Mouse (Mus musculus) CH12.LX (cell line): ENCODE data around the gene Mgat4b. TPM values are rescaled to one million over a fixed set of nuclear protein-coding genes. Genes with fewer than 3 reads are reported as not detected.

Experiments used
- DNase-seq: peaks from one replicate; pipeline ENCODE4 v3.0.0-alpha.2; 2013; ENCODE audit errors: extremely low read depth
- H3K27ac ChIP-seq: 2 replicates; pipeline ENCODE4 v1.5.1; 2012; ENCODE audit warnings: low read depth, mild to moderate bottlenecking, control low read depth, moderate library complexity; ENCODE audit not compliant: insufficient read depth
- H3K27me3 ChIP-seq: replicated peaks from 2 replicates; pipeline ENCODE3; 2012; ENCODE audit warnings: inconsistent platforms
- H3K36me3 ChIP-seq, 2 experiments: replicated peaks in 1 of 2; 2 replicates each; pipeline versions ENCODE3 to v1.6.1; 2012; ENCODE audit warnings: inconsistent platforms in 1 of 2, low read length in 1 of 2, mild to moderate bottlenecking in 1 of 2, mixed read lengths in 1 of 2, moderate library complexity in 1 of 2; ENCODE audit not compliant: control insufficient read depth in 1 of 2, insufficient read depth in 1 of 2
- H3K4me1 ChIP-seq, 2 experiments: 2 replicates each; pipeline ENCODE4 v1.6.1; 2012; ENCODE audit warnings: inconsistent platforms in 1 of 2, moderate library complexity in 1 of 2; ENCODE audit not compliant: insufficient read depth in 2 of 2, control insufficient read depth in 1 of 2
- H3K4me2 ChIP-seq: 2 replicates; pipeline ENCODE4 v1.6.1; 2012; ENCODE audit warnings: low read depth, mild to moderate bottlenecking, control low read depth; ENCODE audit not compliant: poor library complexity, insufficient read depth, severe bottlenecking
- H3K4me3 ChIP-seq, 3 experiments: fragments of 150-350 bp in 1 of 3; sonication (generic) in 1 of 3; replicated peaks in 1 of 3; 2 replicates each; pipeline versions ENCODE3 to v1.5.1; 2011 to 2012; ENCODE audit warnings: low read depth in 2 of 3, low read length in 2 of 3, mild to moderate bottlenecking in 2 of 3, moderate library complexity in 2 of 3, control low read depth in 1 of 3, improper control_type of control experiment in 1 of 3, inconsistent platforms in 1 of 3, mixed read lengths in 1 of 3; ENCODE audit not compliant: poor library complexity in 1 of 3
- H3K79me2 ChIP-seq: replicated peaks from 2 replicates; pipeline ENCODE4 v1.6.1; 2012; ENCODE audit warnings: mild to moderate bottlenecking, moderate library complexity; ENCODE audit not compliant: control insufficient read depth, poor library complexity, insufficient read depth, severe bottlenecking; ENCODE audit errors: extremely low read depth
- H3K9ac ChIP-seq: 2 replicates; pipeline ENCODE4 v1.6.1; 2012; ENCODE audit warnings: low read depth, mild to moderate bottlenecking, control low read depth, moderate library complexity; ENCODE audit not compliant: insufficient read depth
- H3K9me3 ChIP-seq: replicated peaks from 2 replicates; pipeline ENCODE3; 2012; ENCODE audit warnings: low read length, inconsistent platforms, mixed read lengths
- BHLHE40 ChIP-seq: IDR thresholded peaks from 2 replicates; pipeline ENCODE4 v1.6.1; 2011; ENCODE audit warnings: mild to moderate bottlenecking, low read depth, low read length, improper control_type of control experiment
- CHD1 ChIP-seq: IDR thresholded peaks from 2 replicates; pipeline ENCODE4 v1.6.1; 2012; ENCODE audit warnings: low read depth, low read length, improper control_type of control experiment, inconsistent platforms
- CTCF ChIP-seq, 2 experiments: IDR thresholded peaks in 1 of 2; conservative IDR thresholded peaks in 1 of 2; 2 replicates each; pipeline ENCODE4 v1.5.1; 2011 to 2012; ENCODE audit warnings: low read depth in 2 of 2, low read length in 2 of 2, improper control_type of control experiment in 1 of 2, inconsistent platforms in 1 of 2, mild to moderate bottlenecking in 1 of 2, moderate library complexity in 1 of 2
- ELF1 ChIP-seq: IDR thresholded peaks from 2 replicates; pipeline ENCODE4 v1.6.1; 2014; ENCODE audit warnings: low read depth, mild to moderate bottlenecking, inconsistent platforms, low read length, improper control_type of control experiment
- EP300 ChIP-seq: IDR thresholded peaks from 2 replicates; pipeline ENCODE4 v1.6.1; 2011; ENCODE audit warnings: low read length, improper control_type of control experiment
- ETS1 ChIP-seq: conservative IDR thresholded peaks from 2 replicates; pipeline ENCODE4 v1.6.1; 2012; ENCODE audit warnings: low read depth, mild to moderate bottlenecking, inconsistent platforms, low read length, improper control_type of control experiment, moderate library complexity
- HCFC1 ChIP-seq: IDR thresholded peaks from 2 replicates; pipeline ENCODE4 v1.6.1; 2012; ENCODE audit warnings: low read depth, mild to moderate bottlenecking, inconsistent platforms, low read length, improper control_type of control experiment
- IRF4 ChIP-seq: IDR thresholded peaks from 2 replicates; pipeline ENCODE4 v1.6.1; 2014; ENCODE audit warnings: low read depth, mild to moderate bottlenecking, inconsistent platforms, low read length, improper control_type of control experiment
- JUN ChIP-seq: IDR thresholded peaks from 2 replicates; pipeline ENCODE4 v1.6.1; 2011; ENCODE audit warnings: low read depth, mild to moderate bottlenecking, low read length, improper control_type of control experiment, moderate library complexity; ENCODE audit not compliant: insufficient read depth
- KAT2A ChIP-seq: IDR thresholded peaks from 2 replicates; pipeline ENCODE4 v1.6.1; 2012; ENCODE audit warnings: low read length, improper control_type of control experiment, inconsistent platforms; ENCODE audit not compliant: insufficient replicate concordance
- MAFK ChIP-seq: IDR thresholded peaks from 2 replicates; pipeline ENCODE4 v1.6.1; 2011; ENCODE audit warnings: low read length, improper control_type of control experiment; ENCODE audit not compliant: insufficient replicate concordance
- MAZ ChIP-seq: IDR thresholded peaks from 2 replicates; pipeline ENCODE4 v1.6.1; 2012; ENCODE audit warnings: low read depth, mild to moderate bottlenecking, inconsistent platforms, low read length, improper control_type of control experiment, moderate library complexity
- MYC ChIP-seq: IDR thresholded peaks from 2 replicates; pipeline ENCODE4 v1.6.1; 2011; ENCODE audit warnings: low read depth, mild to moderate bottlenecking, improper control_type of control experiment, low read length
- NRF1 ChIP-seq: IDR thresholded peaks from 2 replicates; pipeline ENCODE4 v1.6.1; 2014; ENCODE audit warnings: low read depth, mild to moderate bottlenecking, inconsistent platforms, low read length, improper control_type of control experiment, moderate library complexity
- POLR2AphosphoS2 ChIP-seq: IDR thresholded peaks from 2 replicates; pipeline ENCODE4 v1.6.1; 2011; ENCODE audit warnings: low read depth, low read length, improper control_type of control experiment
- TCF12 ChIP-seq: IDR thresholded peaks from 2 replicates; pipeline ENCODE4 v1.6.1; 2014; ENCODE audit warnings: low read depth, mild to moderate bottlenecking, inconsistent platforms, low read length, improper control_type of control experiment
- UBTF ChIP-seq: IDR thresholded peaks from 2 replicates; pipeline ENCODE4 v1.6.1; 2012; ENCODE audit warnings: low read depth, mild to moderate bottlenecking, inconsistent platforms, low read length, improper control_type of control experiment, moderate library complexity
- USF1 ChIP-seq: IDR thresholded peaks from 2 replicates; pipeline ENCODE4 v1.6.1; 2014; ENCODE audit warnings: low read depth, mild to moderate bottlenecking, inconsistent platforms, low read length, improper control_type of control experiment
- USF2 ChIP-seq: conservative IDR thresholded peaks from 2 replicates; pipeline ENCODE4 v1.6.1; 2011; ENCODE audit warnings: low read depth, low read length, improper control_type of control experiment
- dilution Hi-C: fragments of 300-500 bp; cut with MboI; formaldehyde crosslinking; loops from 2 replicates; pipeline ENCODE4 v1.14.3; 2020; ENCODE audit warnings: low sequenced_read_pairs; ENCODE audit not compliant: extremely low pct_unique_long_range_greater_than_20kb, extremely low pct_ligation_motif_present
- in situ Hi-C: fragments of 300-500 bp; cut with MboI; formaldehyde crosslinking; loops from 3 replicates; pipeline ENCODE4 v1.14.3; 2019; ENCODE audit warnings: low sequenced_read_pairs, low pct_ligation_motif_present, low pct_unique_long_range_greater_than_20kb, mixed read lengths
- polyA plus RNA-seq: library from polyadenylated mRNA; unstranded; fragments of >175 nt; gene quantifications from 2 replicates; pipeline ENCODE4 v1.2.1, GENCODE M21; 2012; ENCODE audit warnings: low read depth; ENCODE audit not compliant: insufficient read length
- total RNA-seq, 2 experiments: library from RNA; depleted of rRNA; stranded (reverse); fragments of 300-350 nt in 1 of 2; fragments of >200 nt in 1 of 2; gene quantifications; 2 replicates each; pipeline ENCODE4 v1.2.3; 2012 to 2014

Mgat4b gene
- total and polyA plus RNA-seq, 3 experiments, result 4.6 to 27.4 (median 16.2) TPM

DNA sequence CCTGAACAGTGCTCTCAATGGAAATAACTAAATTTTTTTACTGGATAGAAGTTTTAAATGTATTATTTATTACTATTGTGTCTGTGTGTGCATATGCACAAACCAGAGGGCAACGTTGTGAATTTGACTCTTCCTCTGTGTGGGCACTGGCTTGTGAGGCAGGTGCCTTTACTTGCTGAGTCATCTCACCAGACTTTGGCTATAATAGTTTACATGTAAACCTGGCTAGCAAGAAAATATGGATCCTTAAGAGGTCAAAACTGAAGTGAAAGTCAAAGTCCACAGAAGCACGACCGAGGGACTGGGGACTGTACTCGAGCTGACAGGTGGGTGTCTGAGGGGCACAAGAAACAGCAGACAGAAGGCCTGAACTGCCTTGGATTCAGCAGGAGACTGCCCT lies 28.0 kb upstream of the Mgat4b start:
- 0 out of 2 replicates have a peak, but pooled peaks have one; percentile 35 for TF ChIP-seq BHLHE40
- TF ChIP-seq TCF12, result peak; percentile 8; the same call in 1 of the 2 replicates
- TF ChIP-seq ETS1, result 0 out of 2 replicates have a peak, but pooled peaks have one; percentile 15
- TF ChIP-seq UBTF, result no peak
- TF ChIP-seq EP300, result peak; percentile 65
- TF ChIP-seq MAFK, result peak; percentile 83
- no peak for TF ChIP-seq CHD1
- peak; percentile 34; the same call in 1 of the 2 replicates for TF ChIP-seq IRF4
- TF ChIP-seq, all 38 proteins: peak for 6
- peak overlapping the region; percentile 40 for H3K27ac ChIP-seq
- no peak overlapping the region for H3K4me3 ChIP-seq
- no peak overlapping the region for H3K9ac ChIP-seq
- H3K4me1 ChIP-seq, result peaks cover 4 to 48% of the 10 kb centered on the region in 2 experiments
- peaks cover 34 to 75% of the 10 kb centered on the region in 2 experiments for H3K36me3 ChIP-seq
- no peaks in the 10 kb centered on the region for H3K9me3 ChIP-seq
- in situ Hi-C loops, result no loop called here
- peak; percentile 48 for DNase-seq
- H3K27me3 ChIP-seq, result no peaks in the 10 kb centered on the region
- H3K4me2 ChIP-seq, result no peak overlapping the region
- no peaks in the 10 kb centered on the region for H3K79me2 ChIP-seq
- dilution Hi-C loops, result no loop called here

DNA sequence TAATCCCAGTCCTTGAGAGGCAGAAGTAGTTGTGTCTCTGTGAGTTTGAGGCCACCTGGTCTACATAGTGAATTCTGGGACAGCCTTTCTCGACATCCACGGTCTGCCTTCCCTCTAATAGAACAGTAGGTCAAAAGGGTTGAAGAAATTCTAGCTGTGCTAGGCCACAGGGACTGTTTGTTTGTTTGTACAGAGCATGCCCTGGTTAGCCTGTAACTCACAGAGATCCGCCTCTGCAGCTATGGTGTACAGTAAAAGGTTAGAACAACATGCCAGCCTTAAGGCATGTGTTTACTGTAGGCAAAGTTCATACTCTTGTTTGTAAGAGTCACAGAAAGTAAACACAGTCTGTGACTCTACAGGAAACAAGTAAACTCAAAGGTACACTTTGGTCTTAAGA lies 25.9 kb upstream of the Mgat4b start:
- H3K9ac ChIP-seq, result no peak overlapping the region
- H3K36me3 ChIP-seq, result peaks cover 26 to 64% of the 10 kb centered on the region in 2 experiments
- no peak overlapping the region for H3K27ac ChIP-seq
- no peak for DNase-seq
- H3K4me2 ChIP-seq, result no peak overlapping the region
- H3K27me3 ChIP-seq, result no peaks in the 10 kb centered on the region
- H3K4me3 ChIP-seq, result no peak overlapping the region
- in situ Hi-C loops, result no loop called here
- TF ChIP-seq MAZ (no peak), MAFK (no peak), JUN (no peak), USF1 (no peak), HCFC1 (no peak), CTCF (conservative IDR thresholded peaks at IDR 0.05 in 1 of 2, IDR thresholded peaks at IDR 0.05 in 1 of 2; ENCODE audit: low read depth in 2 of 2, low read length in 2 of 2) (no peak), NRF1 (no peak), KAT2A (no peak), ELF1 (no peak), MYC (no peak), USF2 (no peak), UBTF (no peak), POLR2AphosphoS2 (no peak), ETS1 (no peak)
- peaks cover 4 to 42% of the 10 kb centered on the region in 2 experiments for H3K4me1 ChIP-seq
- H3K9me3 ChIP-seq, result no peaks in the 10 kb centered on the region
- H3K79me2 ChIP-seq, result no peaks in the 10 kb centered on the region
- dilution Hi-C loops, result no loop called here
